Mouse (Mus musculus): ENCODE measurements around the gene Bend3.

The Bend3 gene

GRCm38 (mm10) chr10:43538831-43539230, 60.2 kb downstream of the Bend3 start:
- DNase-seq: no peak

GRCm38 (mm10) chr10:43539746-43540310, 61.2 kb downstream of the Bend3 start:
- DNase-seq: peak in 1 of 2 experiments; percentile 1

GRCm38 (mm10) chr10:43540442-43541152, 62.0 kb downstream of the Bend3 start, which contains the start of gene 1700021F05Rik:
TSS of gene 1700021F05Rik (minus strand) at chr10:43540994.
- DNase-seq: peak; percentile 98

GRCm38 (mm10) chr10:43541153-43541544, 62.5 kb downstream of the Bend3 start:
- DNase-seq: no peak

GRCm38 (mm10) chr10:43549411-43549810, 70.8 kb downstream of the Bend3 start:
- DNase-seq: peak; percentile 9 to 12

- no peak for DNase-seq
Observed at GRCm38 (mm10) chr10:43550923-43551322, 72.3 kb downstream of the Bend3 start.

GRCm38 (mm10) chr10:43551388-43551787, 72.8 kb downstream of the Bend3 start:
- no peak for DNase-seq

GRCm38 (mm10) chr10:43557630-43558165, 79.1 kb downstream of the Bend3 start:
- peak; percentile 48 to 61 for DNase-seq

GRCm38 (mm10) chr10:43559313-43559712, 80.7 kb downstream of the Bend3 start:
- no peak for DNase-seq

GRCm38 (mm10) chr10:43560765-43561164, 82.1 kb downstream of the Bend3 start:
- DNase-seq: peak; percentile 35 to 45

- no peak for DNase-seq
Observed at GRCm38 (mm10) chr10:43561311-43561710, 82.7 kb downstream of the Bend3 start.
